Mouse (Mus musculus) lung, embryonic 16.5 days (tissue): ENCODE data around the gene Gtf2i. TPM values are rescaled to one million over a fixed set of nuclear protein-coding genes. Genes with fewer than 3 reads are reported as not detected.

ENCODE experiments used
- ATAC-seq: fragments of 200-750 bp; cut with Nextera tagmentation; 2 replicates; pipeline ENCODE4 v1.8.0; 2017; ENCODE audit warnings: low read depth, mild to moderate bottlenecking, moderate library complexity
- H3K27ac ChIP-seq: fragments of 300-500 bp; sonication (generic); 2 replicates; pipeline ENCODE4 v1.5.1; 2014; ENCODE audit warnings: mild to moderate bottlenecking, control low read depth, low read length
- H3K27me3 ChIP-seq: fragments of 300-500 bp; sonication (generic); 2 replicates; pipeline ENCODE4 v1.6.1; 2014; ENCODE audit warnings: low read depth, low read length, mixed read lengths; ENCODE audit not compliant: control insufficient read depth, insufficient read depth
- H3K36me3 ChIP-seq: fragments of 300-500 bp; sonication (generic); 2 replicates; pipeline ENCODE4 v1.6.1; 2014; ENCODE audit warnings: low read length; ENCODE audit not compliant: control insufficient read depth, insufficient read depth
- H3K4me1 ChIP-seq: fragments of 300-500 bp; sonication (generic); replicated peaks from 2 replicates; pipeline ENCODE4 v1.6.1; 2014; ENCODE audit warnings: low read length, mixed read lengths; ENCODE audit not compliant: control insufficient read depth, insufficient read depth
- H3K4me2 ChIP-seq: fragments of 300-500 bp; sonication (generic); 2 replicates; pipeline ENCODE4 v1.6.1; 2014; ENCODE audit warnings: low read depth, low read length, control low read depth
- H3K4me3 ChIP-seq: fragments of 300-500 bp; sonication (generic); 2 replicates; pipeline ENCODE4 v1.5.1; 2014; ENCODE audit warnings: mild to moderate bottlenecking, low read length, control low read depth
- H3K9ac ChIP-seq: fragments of 300-500 bp; sonication (generic); 2 replicates; pipeline ENCODE4 v1.6.1; 2014; ENCODE audit warnings: low read length, control low read depth
- H3K9me3 ChIP-seq: fragments of 300-500 bp; sonication (generic); 2 replicates; pipeline ENCODE4 v1.6.1; 2016; ENCODE audit warnings: low read length; ENCODE audit not compliant: control insufficient read depth
- WGBS: fragments of 180-500 bp; shearing (Covaris S2); extraction: QIAGEN DNeasy Blood & Tissue Kit; methylation state at CpG from one replicate; pipeline ENCODE4 v1.1.7; 2014; 5-methylcytosine and 5-hydroxymethylcytosine counted together
- polyA plus RNA-seq: library from polyadenylated mRNA; unstranded; fragments of >200 nt; fragmentation: Nextera tagmentation; extraction: Ambion mirVana; gene quantifications from 2 replicates; pipeline ENCODE4 v1.2.1, GENCODE M21; 2015

Gene Gtf2i
- polyA plus RNA-seq, 1 experiment from 2014 or later, result 170 TPM

GRCm38 (mm10) chr5:134314068-134314674, 389 bp downstream of the Gtf2i start:
- WGBS, result under 1% methylated on average over 30 of the region's 64 CpGs
- peak overlapping the region; percentile 98 for H3K27ac ChIP-seq
- H3K9me3 ChIP-seq, result no peaks in the 10 kb centered on the region
- H3K4me3 ChIP-seq, result peak overlapping the region; percentile 68
- peaks cover 11% of the 10 kb centered on the region for H3K36me3 ChIP-seq
- H3K27me3 ChIP-seq, result no peaks in the 10 kb centered on the region
- H3K9ac ChIP-seq, result peak overlapping the region; percentile 92
- peak overlapping the region; percentile 64 for H3K4me2 ChIP-seq
- peak; percentile 39 for ATAC-seq
- peaks cover 23% of the 10 kb centered on the region for H3K4me1 ChIP-seq

- no peaks in the 10 kb centered on the region for H3K9me3 ChIP-seq
- ATAC-seq, result peak; percentile 84
- H3K27ac ChIP-seq, result peak overlapping the region; percentile 98
- WGBS, result under 1% methylated on average over 61 of the region's 68 CpGs
- no peaks in the 10 kb centered on the region for H3K27me3 ChIP-seq
- H3K4me1 ChIP-seq, result peaks cover 23% of the 10 kb centered on the region
- H3K4me2 ChIP-seq, result peak overlapping the region; percentile 64
- H3K4me3 ChIP-seq, result peak overlapping the region; percentile 68
- H3K9ac ChIP-seq, result peak overlapping the region; percentile 92
- H3K36me3 ChIP-seq, result peaks cover 12% of the 10 kb centered on the region
These were observed 1.0 kb downstream of the Gtf2i start for GRCm38 (mm10) chr5:134313451-134314067.

GRCm38 (mm10) chr5:134312691-134313450, 1.7 kb downstream of the Gtf2i start:
- Histone ChIP-seq H3K27ac (peak overlapping the region; percentile 98), H3K9me3 (no peaks in the 10 kb centered on the region), H3K4me1 (peaks cover 27% of the 10 kb centered on the region), H3K4me3 (peak overlapping the region; percentile 68), H3K9ac (peak overlapping the region; percentile 92), H3K27me3 (no peaks in the 10 kb centered on the region), H3K36me3 (peaks cover 12% of the 10 kb centered on the region), H3K4me2 (peak overlapping the region; percentile 64)
- ATAC-seq, result no peak
- WGBS, result 2% methylated on average over 19 of the region's 19 CpGs

- H3K9me3 ChIP-seq, result no peaks in the 10 kb centered on the region
- ATAC-seq, result no peak
- H3K27ac ChIP-seq, result peak overlapping the region; percentile 98
- H3K9ac ChIP-seq, result peak overlapping the region; percentile 92; the same call in 1 of the 2 replicates
- peaks cover 31% of the 10 kb centered on the region for H3K4me1 ChIP-seq
- H3K27me3 ChIP-seq, result no peaks in the 10 kb centered on the region
- H3K36me3 ChIP-seq, result peaks cover 12% of the 10 kb centered on the region
- 58% methylated on average over 6 of the region's 6 CpGs for WGBS
- peak overlapping the region; percentile 64 for H3K4me2 ChIP-seq
- peak overlapping the region; percentile 68 for H3K4me3 ChIP-seq
These were observed 2.6 kb downstream of the Gtf2i start for GRCm38 (mm10) chr5:134311894-134312411.

- no peaks in the 10 kb centered on the region for H3K27me3 ChIP-seq
- no peak overlapping the region for H3K4me3 ChIP-seq
- no peak for ATAC-seq
- no peak overlapping the region for H3K9ac ChIP-seq
- H3K4me2 ChIP-seq, result no peak overlapping the region
- H3K27ac ChIP-seq, result no peak overlapping the region
- H3K4me1 ChIP-seq, result peaks cover 21% of the 10 kb centered on the region
- WGBS, result 91% methylated on average over 9 of the region's 9 CpGs
- H3K36me3 ChIP-seq, result peaks cover 16% of the 10 kb centered on the region
- H3K9me3 ChIP-seq, result no peaks in the 10 kb centered on the region
These were observed 4.4 kb downstream of the Gtf2i start for GRCm38 (mm10) chr5:134310201-134310600.

GRCm38 (mm10) chr5:134309345-134309744, 5.2 kb downstream of the Gtf2i start:
- H3K9me3 ChIP-seq, result no peaks in the 10 kb centered on the region
- no peak for ATAC-seq
- H3K9ac ChIP-seq, result no peak overlapping the region
- no peak overlapping the region for H3K4me3 ChIP-seq
- no peak overlapping the region for H3K4me2 ChIP-seq
- no peak overlapping the region for H3K27ac ChIP-seq
- H3K36me3 ChIP-seq, result peaks cover 19% of the 10 kb centered on the region
- H3K27me3 ChIP-seq, result no peaks in the 10 kb centered on the region
- peaks cover 21% of the 10 kb centered on the region for H3K4me1 ChIP-seq
- WGBS, result 100% methylated on average over 1 of the region's 1 CpGs

GRCm38 (mm10) chr5:134304639-134305038, 9.9 kb downstream of the Gtf2i start:
- WGBS, result 76% methylated on average over 6 of the region's 6 CpGs

GRCm38 (mm10) chr5:134295277-134296050, 19.1 kb downstream of the Gtf2i start:
- 90% methylated on average over 16 of the region's 16 CpGs for WGBS
- Histone ChIP-seq H3K9me3 (no peaks in the 10 kb centered on the region), H3K4me3 (no peak overlapping the region), H3K9ac (no peak overlapping the region), H3K4me1 (no peaks in the 10 kb centered on the region), H3K4me2 (no peak overlapping the region), H3K27me3 (no peaks in the 10 kb centered on the region), H3K27ac (no peak overlapping the region), H3K36me3 (peaks cover 40% of the 10 kb centered on the region)
- no peak for ATAC-seq

More at GRCm38 (mm10) chr5:134304639-134305038, 9.9 kb downstream of the Gtf2i start:
- Histone ChIP-seq H3K27ac (no peak overlapping the region), H3K4me2 (no peak overlapping the region), H3K27me3 (no peaks in the 10 kb centered on the region), H3K4me1 (peaks cover 9% of the 10 kb centered on the region), H3K36me3 (peaks cover 29% of the 10 kb centered on the region), H3K4me3 (no peak overlapping the region), H3K9ac (no peak overlapping the region), H3K9me3 (no peaks in the 10 kb centered on the region)
- no peak for ATAC-seq
